Mouse (Mus musculus): ENCODE results near the gene Pigl.

GRCm38 (mm10) chr11:62522283-62522682, 64.0 kb downstream of the Pigl start:
- TF ChIP-seq CTCF (IDR thresholded peaks at IDR 0.05; ENCODE audit: low read depth) (no peak), EP300 (IDR thresholded peaks at IDR 0.05; ENCODE audit: low read depth) (no peak)

All from liver, embryonic 14.5 days (tissue).